Mouse (Mus musculus) forebrain, embryonic 16.5 days (tissue): ENCODE data around the gene Chrm1. TPM values are rescaled to one million over a fixed set of nuclear protein-coding genes. Genes with fewer than 3 reads are reported as not detected.
"Not testable (repeated sequence)": the region's sequence is repeated elsewhere in the genome, so short reads cannot be mapped to it uniquely, and the experiment has no call there.

ENCODE experiments used
- ATAC-seq: fragments of 200-750 bp; cut with Nextera tagmentation; 2 replicates; pipeline ENCODE4 v1.8.0; 2017; ENCODE audit warnings: mild to moderate bottlenecking, moderate library complexity
- H3K27ac ChIP-seq: fragments of 300-500 bp; sonication (generic); 2 replicates; pipeline ENCODE4 v1.5.1; 2014; ENCODE audit warnings: low read length, control low read depth
- H3K27me3 ChIP-seq: fragments of 300-500 bp; sonication (generic); replicated peaks from 2 replicates; pipeline ENCODE4 v1.6.1; 2014; ENCODE audit warnings: low read length; ENCODE audit not compliant: control insufficient read depth, insufficient read depth
- H3K36me3 ChIP-seq: fragments of 300-500 bp; sonication (generic); 2 replicates; pipeline ENCODE4 v1.6.1; 2014; ENCODE audit not compliant: control insufficient read depth, insufficient read depth
- H3K4me1 ChIP-seq: fragments of 300-500 bp; sonication (generic); replicated peaks from 2 replicates; pipeline ENCODE4 v1.6.1; 2014; ENCODE audit warnings: low read length; ENCODE audit not compliant: control insufficient read depth, insufficient read depth
- H3K4me2 ChIP-seq: fragments of 300-500 bp; sonication (generic); 2 replicates; pipeline ENCODE4 v1.6.1; 2014; ENCODE audit warnings: mild to moderate bottlenecking, low read length, control low read depth
- H3K4me3 ChIP-seq: fragments of 300-500 bp; sonication (generic); replicated peaks from 2 replicates; pipeline ENCODE4 v1.5.1; 2014; ENCODE audit warnings: mild to moderate bottlenecking, low read length, control low read depth
- H3K9ac ChIP-seq: fragments of 300-500 bp; sonication (generic); replicated peaks from 2 replicates; pipeline ENCODE4 v1.6.1; 2014; ENCODE audit warnings: low read depth, low read length, control low read depth
- H3K9me3 ChIP-seq: fragments of 300-500 bp; sonication (generic); 2 replicates; pipeline ENCODE4 v1.6.1; 2016; ENCODE audit warnings: low read length; ENCODE audit not compliant: control insufficient read depth
- WGBS: fragments of 180-500 bp; shearing (Covaris S2); extraction: QIAGEN DNeasy Blood & Tissue Kit; methylation state at CpG from one replicate; pipeline ENCODE4 v1.1.7; 2014; 5-methylcytosine and 5-hydroxymethylcytosine counted together
- polyA plus RNA-seq: library from polyadenylated mRNA; unstranded; fragments of >200 nt; fragmentation: Nextera tagmentation; extraction: Ambion mirVana; gene quantifications from 2 replicates; pipeline ENCODE4 v1.2.1, GENCODE M21; 2015

Chrm1 gene
- polyA plus RNA-seq, 1 experiment from 2014 or later: 8.2 TPM

GRCm38 (mm10) chr19:8713306-8713996, 49.9 kb downstream of the Chrm1 start:
- Histone ChIP-seq H3K4me3 (peak overlapping the region; percentile 84), H3K27ac (peak overlapping the region; percentile 91), H3K27me3 (no peaks in the 10 kb centered on the region), H3K36me3 (peaks cover 16% of the 10 kb centered on the region), H3K4me1 (peaks cover 36% of the 10 kb centered on the region), H3K4me2 (peak overlapping the region; percentile 73), H3K9me3 (no peaks in the 10 kb centered on the region), H3K9ac (peak overlapping the region; percentile 94)
- under 1% methylated on average over 51 of the region's 51 CpGs for WGBS
- ATAC-seq: peak; percentile 96

GRCm38 (mm10) chr19:8713997-8714652, 50.5 kb downstream of the Chrm1 start:
- Histone ChIP-seq H3K4me1 (peaks cover 36% of the 10 kb centered on the region), H3K27ac (peak overlapping the region; percentile 91), H3K9me3 (no peaks in the 10 kb centered on the region), H3K9ac (peak overlapping the region; percentile 94), H3K4me3 (peak overlapping the region; percentile 84), H3K4me2 (peak overlapping the region; percentile 73), H3K36me3 (peaks cover 9% of the 10 kb centered on the region), H3K27me3 (no peaks in the 10 kb centered on the region)
- ATAC-seq: peak; percentile 6; the same call in 1 of the 2 replicates
- WGBS: 7% methylated on average over 13 of the region's 13 CpGs

DNA sequence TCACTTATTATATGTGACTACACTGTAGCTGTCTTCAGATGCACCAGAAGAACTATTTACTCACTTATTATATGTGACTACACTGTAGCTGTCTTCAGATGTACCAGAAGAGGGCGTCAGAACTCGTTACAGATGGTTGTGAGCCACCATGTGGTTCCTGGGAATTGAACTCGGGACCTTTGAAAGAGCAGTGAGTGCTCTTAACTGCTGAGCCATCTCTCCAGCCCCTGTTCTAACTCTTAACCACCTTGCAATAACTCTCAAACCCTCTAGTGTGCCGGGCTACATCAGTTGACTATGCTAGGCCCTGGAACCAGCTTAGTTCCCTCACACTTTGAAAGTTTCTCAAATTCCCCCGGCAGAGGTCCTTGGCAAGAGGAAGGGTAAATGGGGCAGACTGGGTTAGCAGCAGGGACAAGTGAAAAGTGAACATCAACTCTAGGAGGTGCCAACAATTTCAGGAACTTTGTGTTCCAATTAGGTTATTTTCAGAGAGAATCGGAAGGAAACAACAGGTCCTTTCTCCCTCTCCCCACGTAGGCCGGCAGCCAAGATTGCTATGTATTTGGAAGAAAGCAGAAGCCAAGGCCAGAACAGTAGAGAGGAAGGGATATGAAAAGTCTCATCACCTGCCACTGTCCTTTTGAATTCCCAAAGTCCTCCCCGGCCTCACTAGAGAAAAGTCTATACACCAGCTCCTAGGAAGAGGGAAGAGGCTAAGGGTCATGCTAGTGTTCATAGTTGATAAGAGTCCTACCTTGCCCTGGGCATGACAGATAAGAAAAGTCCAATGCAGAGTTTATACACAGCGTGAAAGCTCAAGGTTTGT, 51.3 kb downstream of the Chrm1 start:
- H3K4me1 ChIP-seq: peaks cover 36% of the 10 kb centered on the region
- H3K27me3 ChIP-seq: no peaks in the 10 kb centered on the region
- H3K9ac ChIP-seq: no peak overlapping the region
- no peak overlapping the region for H3K27ac ChIP-seq
- no peaks in the 10 kb centered on the region for H3K9me3 ChIP-seq
- 63% methylated on average over 10 of the region's 10 CpGs for WGBS
- no peak overlapping the region for H3K4me2 ChIP-seq
- 0 out of 2 replicates have a peak, but pooled peaks cover 4% of the 10 kb centered on the region for H3K36me3 ChIP-seq
- ATAC-seq: no peak
- H3K4me3 ChIP-seq: no peak overlapping the region

GRCm38 (mm10) chr19:8715868-8716766, 52.5 kb downstream of the Chrm1 start:
- H3K27me3 ChIP-seq: no peaks in the 10 kb centered on the region
- no peak overlapping the region for H3K9ac ChIP-seq
- no peak for ATAC-seq
- H3K9me3 ChIP-seq: no peaks in the 10 kb centered on the region
- no peak overlapping the region for H3K4me2 ChIP-seq
- 74% methylated on average over 10 of the region's 10 CpGs for WGBS
- H3K4me1 ChIP-seq: peaks cover 24% of the 10 kb centered on the region
- no peaks in the 10 kb centered on the region for H3K36me3 ChIP-seq
- H3K27ac ChIP-seq: no peak overlapping the region
- H3K4me3 ChIP-seq: no peak overlapping the region

DNA sequence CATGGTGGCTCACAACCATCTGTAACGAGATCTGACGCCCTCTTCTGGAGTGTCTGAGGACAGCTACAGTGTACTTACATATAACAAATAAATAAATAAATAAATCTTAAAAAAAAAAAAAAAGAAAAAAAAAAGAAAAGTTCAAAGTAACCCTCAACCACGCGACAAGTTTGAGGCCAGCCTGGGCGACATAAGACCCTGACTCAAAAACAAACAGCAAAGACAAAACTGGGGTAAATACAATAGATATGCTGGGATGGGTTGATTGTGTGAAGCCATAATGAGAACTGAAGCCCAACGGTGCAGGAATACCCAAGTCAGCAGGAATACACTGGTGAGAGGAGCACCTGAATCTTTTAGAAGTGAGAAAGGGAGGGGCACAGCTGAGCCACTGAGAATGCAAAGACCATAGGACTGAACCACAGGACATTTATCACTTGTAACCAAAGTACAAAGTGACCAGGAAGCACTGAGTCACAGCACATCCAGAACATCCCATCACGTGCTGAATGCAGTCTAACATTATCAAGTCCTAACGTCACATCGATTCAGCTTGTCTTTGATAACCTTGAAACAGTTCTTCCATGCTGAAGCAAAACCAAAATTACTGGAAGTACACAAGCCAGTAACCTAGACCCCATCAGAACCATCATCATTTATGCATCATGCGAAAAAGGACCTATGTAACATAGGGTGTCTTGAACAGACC, 53.3 kb downstream of the Chrm1 start:
- Histone ChIP-seq H3K4me1 (peaks cover 25% of the 10 kb centered on the region), H3K9ac (no peak overlapping the region), H3K27me3 (no peaks in the 10 kb centered on the region), H3K36me3 (no peaks in the 10 kb centered on the region), H3K4me3 (no peak overlapping the region), H3K9me3 (no peaks in the 10 kb centered on the region), H3K27ac (no peak overlapping the region), H3K4me2 (no peak overlapping the region)
- WGBS: 78% methylated on average over 8 of the region's 10 CpGs
- ATAC-seq: no peak

- ATAC-seq: no peak
- WGBS: 70% methylated on average over 3 of the region's 3 CpGs
- H3K4me2 ChIP-seq: no peak overlapping the region
- no peaks in the 10 kb centered on the region for H3K9me3 ChIP-seq
- no peak overlapping the region for H3K4me3 ChIP-seq
- no peaks in the 10 kb centered on the region for H3K36me3 ChIP-seq
- H3K27me3 ChIP-seq: no peaks in the 10 kb centered on the region
- no peak overlapping the region for H3K9ac ChIP-seq
- H3K4me1 ChIP-seq: peaks cover 23% of the 10 kb centered on the region
- no peak overlapping the region for H3K27ac ChIP-seq
These were observed 54.8 kb downstream of the Chrm1 start for GRCm38 (mm10) chr19:8718357-8718756.

GRCm38 (mm10) chr19:8719037-8719436, 55.4 kb downstream of the Chrm1 start:
- not testable (repeated sequence) for H3K36me3 ChIP-seq, H3K27me3 ChIP-seq, H3K4me2 ChIP-seq, H3K4me3 ChIP-seq, ATAC-seq, H3K27ac ChIP-seq, H3K9me3 ChIP-seq, H3K9ac ChIP-seq
- H3K4me1 ChIP-seq: peaks cover 21% of the 10 kb centered on the region

DNA sequence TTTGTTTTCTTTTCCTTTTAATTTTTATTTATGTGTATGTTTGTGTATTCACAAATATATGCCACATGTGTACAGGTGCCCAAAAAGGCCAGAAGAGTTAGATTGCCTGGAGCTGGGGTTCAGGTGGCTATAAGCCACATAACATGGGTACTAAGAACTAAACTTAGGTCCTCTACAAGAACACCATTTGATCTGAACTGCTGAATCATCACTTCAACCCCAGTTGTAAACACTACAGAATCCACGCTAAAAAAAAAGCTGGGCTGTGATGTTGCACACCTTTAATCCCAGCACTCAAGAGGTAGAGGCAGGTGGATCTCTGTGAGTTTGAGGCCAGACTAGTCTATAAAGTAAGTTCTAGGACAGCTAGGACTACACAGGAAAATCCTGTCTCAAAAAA, 57.8 kb downstream of the Chrm1 start:
- Histone ChIP-seq H3K27ac (no peak overlapping the region), H3K4me1 (peaks cover 33% of the 10 kb centered on the region), H3K9ac (no peak overlapping the region), H3K4me2 (no peak overlapping the region), H3K4me3 (no peak overlapping the region), H3K27me3 (no peaks in the 10 kb centered on the region), H3K9me3 (no peaks in the 10 kb centered on the region), H3K36me3 (peaks cover 17% of the 10 kb centered on the region)
- no peak for ATAC-seq
- WGBS: 74% methylated on average over 1 of the region's 1 CpGs
